Mouse (Mus musculus) midbrain, embryonic 14.5 days (tissue): ENCODE data around the gene Ptdss2. TPM values are rescaled to one million over a fixed set of nuclear protein-coding genes. Genes with fewer than 3 reads are reported as not detected.

Source experiments
- ATAC-seq: fragments of 200-750 bp; cut with Nextera tagmentation; 2 replicates; pipeline ENCODE4 v1.8.0; 2017; ENCODE audit warnings: moderate number of reproducible peaks, moderate library complexity; ENCODE audit not compliant: low FRiP score, low TSS enrichment
- DNase-seq: peaks from one replicate; pipeline ENCODE4 v3.0.0-alpha.2; 2015
- H3K27ac ChIP-seq: fragments of 300-500 bp; sonication (generic); replicated peaks from 2 replicates; pipeline ENCODE4 v1.5.1; 2014; ENCODE audit warnings: mild to moderate bottlenecking, low read depth, low read length, moderate library complexity
- H3K27me3 ChIP-seq: fragments of 300-500 bp; sonication (generic); 2 replicates; pipeline ENCODE4 v1.6.1; 2014; ENCODE audit warnings: low read length, control low read depth, mixed read lengths; ENCODE audit not compliant: control insufficient read depth, insufficient read depth
- H3K36me3 ChIP-seq: fragments of 300-500 bp; sonication (generic); 2 replicates; pipeline ENCODE4 v1.6.1; 2014; ENCODE audit warnings: low read length, control low read depth; ENCODE audit not compliant: control insufficient read depth, insufficient read depth
- H3K4me1 ChIP-seq: fragments of 300-500 bp; sonication (generic); 2 replicates; pipeline ENCODE4 v1.6.1; 2014; ENCODE audit warnings: mild to moderate bottlenecking, antibody characterized with exemption, low read length, control low read depth; ENCODE audit not compliant: control insufficient read depth, insufficient read depth
- H3K4me2 ChIP-seq: fragments of 300-500 bp; sonication (generic); 2 replicates; pipeline ENCODE4 v1.6.1; 2014; ENCODE audit warnings: mild to moderate bottlenecking, low read length, moderate library complexity
- H3K4me3 ChIP-seq: fragments of 300-500 bp; sonication (generic); replicated peaks from 2 replicates; pipeline ENCODE4 v1.5.1; 2014; ENCODE audit warnings: low read depth, low read length
- H3K9ac ChIP-seq: fragments of 300-500 bp; sonication (generic); replicated peaks from 2 replicates; pipeline ENCODE4 v1.6.1; 2014; ENCODE audit warnings: mild to moderate bottlenecking, low read length, moderate library complexity
- H3K9me3 ChIP-seq: fragments of 300-500 bp; sonication (generic); 2 replicates; pipeline ENCODE4 v1.6.1; 2016; ENCODE audit warnings: low read length, control low read depth, mixed read lengths; ENCODE audit not compliant: control insufficient read depth
- WGBS: fragments of 180-500 bp; shearing (Covaris S2); extraction: QIAGEN DNeasy Blood & Tissue Kit; methylation state at CpG from one replicate; pipeline ENCODE4 v1.1.7; 2014; 5-methylcytosine and 5-hydroxymethylcytosine counted together
- polyA plus RNA-seq: library from polyadenylated mRNA; unstranded; fragments of >200 nt; fragmentation: Nextera tagmentation; extraction: Ambion mirVana; gene quantifications from 2 replicates; pipeline ENCODE4 v1.2.1, GENCODE M21; 2014

Ptdss2 gene
- polyA plus RNA-seq, 1 experiment from 2014 or later: 69.4 TPM

GRCm38 (mm10) chr7:141115874-141116273 is 6.3 kb upstream of the Ptdss2 start:
- no peak for ATAC-seq
- H3K4me2 ChIP-seq: no peak overlapping the region
- H3K36me3 ChIP-seq: no peaks in the 10 kb centered on the region

GRCm38 (mm10) chr7:141117636-141118035 is 4.5 kb upstream of the Ptdss2 start, which contains the start of gene Ano9:
Gene Ano9 (minus strand): TSS chr7:141117806.
- 16% methylated on average over 9 of the region's 9 CpGs for WGBS

More at GRCm38 (mm10) chr7:141115874-141116273, 6.3 kb upstream of the Ptdss2 start:
- Histone ChIP-seq H3K4me1 (no peaks in the 10 kb centered on the region), H3K27me3 (no peaks in the 10 kb centered on the region), H3K4me3 (no peak overlapping the region), H3K9ac (no peak overlapping the region), H3K27ac (no peak overlapping the region), H3K9me3 (no peaks in the 10 kb centered on the region)
- no peak for DNase-seq
- 88% methylated on average over 9 of the region's 9 CpGs for WGBS

GRCm38 (mm10) chr7:141119487-141119886 is 2.7 kb upstream of the Ptdss2 start:
- Histone ChIP-seq H3K36me3 (no peaks in the 10 kb centered on the region), H3K4me2 (no peak overlapping the region), H3K4me1 (no peaks in the 10 kb centered on the region), H3K27ac (no peak overlapping the region), H3K9me3 (no peaks in the 10 kb centered on the region), H3K4me3 (no peak overlapping the region), H3K27me3 (no peaks in the 10 kb centered on the region), H3K9ac (no peak overlapping the region)
- WGBS: 72% methylated on average over 3 of the region's 3 CpGs
- DNase-seq (no peak), ATAC-seq (no peak)

More at GRCm38 (mm10) chr7:141117636-141118035, 4.5 kb upstream of the Ptdss2 start, which contains the start of gene Ano9:
- Histone ChIP-seq H3K9ac (no peak within 1 kb of the TSS), H3K9me3 (no peaks in the 10 kb centered on the region), H3K36me3 (no peaks in the 10 kb centered on the region), H3K27ac (no peak within 1 kb of the TSS), H3K4me2 (no peak within 1 kb of the TSS), H3K4me1 (no peaks in the 10 kb centered on the region), H3K27me3 (no peaks in the 10 kb centered on the region), H3K4me3 (no peak within 1 kb of the TSS)
- ATAC-seq: no peak
- DNase-seq: no peak

- WGBS: 90% methylated on average over 3 of the region's 3 CpGs
- no peak for ATAC-seq
Measured at GRCm38 (mm10) chr7:141120605-141121004, 1.6 kb upstream of the Ptdss2 start.

GRCm38 (mm10) chr7:141121051-141121531 is 1.1 kb upstream of the Ptdss2 start:
- DNase-seq (no peak), ATAC-seq (no peak)
- Histone ChIP-seq H3K9ac (no peak overlapping the region), H3K9me3 (no peaks in the 10 kb centered on the region), H3K4me2 (no peak overlapping the region), H3K4me3 (no peak overlapping the region), H3K4me1 (no peaks in the 10 kb centered on the region), H3K27me3 (no peaks in the 10 kb centered on the region), H3K27ac (no peak overlapping the region), H3K36me3 (no peaks in the 10 kb centered on the region)
- 80% methylated on average over 5 of the region's 5 CpGs for WGBS

More at GRCm38 (mm10) chr7:141120605-141121004, 1.6 kb upstream of the Ptdss2 start:
- Histone ChIP-seq H3K27ac (no peak overlapping the region), H3K9ac (no peak overlapping the region), H3K4me2 (no peak overlapping the region), H3K27me3 (no peaks in the 10 kb centered on the region), H3K9me3 (no peaks in the 10 kb centered on the region), H3K36me3 (no peaks in the 10 kb centered on the region), H3K4me3 (no peak overlapping the region), H3K4me1 (no peaks in the 10 kb centered on the region)
- DNase-seq: no peak

GRCm38 (mm10) chr7:141122689-141123516 is 721 bp downstream of the Ptdss2 start:
- Histone ChIP-seq H3K36me3 (no peaks in the 10 kb centered on the region), H3K9ac (peak overlapping the region; percentile 65), H3K4me2 (peak overlapping the region; percentile 73), H3K9me3 (no peaks in the 10 kb centered on the region), H3K27me3 (no peaks in the 10 kb centered on the region), H3K27ac (peak overlapping the region; percentile 79), H3K4me3 (peak overlapping the region; percentile 60), H3K4me1 (no peaks in the 10 kb centered on the region)
- DNase-seq (peak; percentile 92), ATAC-seq (peak; percentile 94)
- 3% methylated on average over 29 of the region's 29 CpGs for WGBS

- Histone ChIP-seq H3K9me3 (no peaks in the 10 kb centered on the region), H3K4me2 (peak overlapping the region; percentile 73), H3K27ac (peak overlapping the region; percentile 79), H3K9ac (peak overlapping the region; percentile 65), H3K36me3 (no peaks in the 10 kb centered on the region), H3K4me3 (peak overlapping the region; percentile 60), H3K4me1 (no peaks in the 10 kb centered on the region), H3K27me3 (no peaks in the 10 kb centered on the region)
- ATAC-seq: no peak; the same call in 1 of the 2 replicates
- 3% methylated on average over 15 of the region's 15 CpGs for WGBS
- DNase-seq: no peak
Measured at GRCm38 (mm10) chr7:141123517-141123856, 1.3 kb downstream of the Ptdss2 start.

- H3K27me3 ChIP-seq: no peaks in the 10 kb centered on the region
- peak overlapping the region; percentile 79 for H3K4me3 ChIP-seq
- WGBS: under 1% methylated on average over 59 of the region's 59 CpGs
- peak; percentile 98 for ATAC-seq
- no peaks in the 10 kb centered on the region for H3K9me3 ChIP-seq
- peak; percentile 98 for DNase-seq
- peak overlapping the region; percentile 88 for H3K9ac ChIP-seq
- peaks cover 9% of the 10 kb centered on the region for H3K4me1 ChIP-seq
- peaks cover 16% of the 10 kb centered on the region for H3K36me3 ChIP-seq
- peak overlapping the region; percentile 75 for H3K4me2 ChIP-seq
- no peak overlapping the region for H3K27ac ChIP-seq
Measured at GRCm38 (mm10) chr7:141131024-141131820, 9.0 kb downstream of the Ptdss2 start.
